Mouse (Mus musculus): ENCODE measurements around the gene Esp1.
"Not testable (repeated sequence)": the region's sequence is repeated elsewhere in the genome, so short reads cannot be mapped to it uniquely, and the experiment has no call there.

Gene Esp1

DNA sequence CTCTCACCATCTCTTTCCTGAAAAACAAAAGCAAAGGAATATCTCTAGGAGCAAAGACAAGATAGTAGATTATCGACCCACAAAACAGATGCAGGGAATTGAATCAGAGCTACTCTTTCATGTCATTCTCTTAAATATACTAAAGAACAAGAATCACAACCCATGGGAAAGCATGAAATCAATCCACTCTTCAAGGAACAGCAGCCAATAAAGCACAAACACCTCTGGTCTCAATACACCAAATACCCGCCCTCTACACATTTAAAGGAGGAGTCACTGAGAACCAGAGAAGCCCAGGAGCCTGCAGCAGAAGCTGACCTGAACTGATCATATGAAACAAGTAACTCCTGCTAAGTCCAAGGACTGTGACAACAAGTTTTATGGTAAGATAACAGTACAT is at the start of gene Esp1:
TSS of gene Esp1 (plus strand) at position 301 of the 400 bp plus-strand sequence.
- DNase-seq (ENCODE audit: low read depth, low spot score), result no peak

GRCm38 (mm10) chr17:40716273-40716672 is 10.6 kb upstream of the Esp1 start:
- no peak for DNase-seq (ENCODE audit: low read depth, low spot score)

- not testable (repeated sequence) for DNase-seq (ENCODE audit: low read depth, low spot score)
Observed at GRCm38 (mm10) chr17:40717055-40717454, 9.9 kb upstream of the Esp1 start.

- peak; percentile 27 for DNase-seq (ENCODE audit: low read depth, low spot score)
Observed at GRCm38 (mm10) chr17:40731296-40731695, 4.4 kb downstream of the Esp1 start.

DNA sequence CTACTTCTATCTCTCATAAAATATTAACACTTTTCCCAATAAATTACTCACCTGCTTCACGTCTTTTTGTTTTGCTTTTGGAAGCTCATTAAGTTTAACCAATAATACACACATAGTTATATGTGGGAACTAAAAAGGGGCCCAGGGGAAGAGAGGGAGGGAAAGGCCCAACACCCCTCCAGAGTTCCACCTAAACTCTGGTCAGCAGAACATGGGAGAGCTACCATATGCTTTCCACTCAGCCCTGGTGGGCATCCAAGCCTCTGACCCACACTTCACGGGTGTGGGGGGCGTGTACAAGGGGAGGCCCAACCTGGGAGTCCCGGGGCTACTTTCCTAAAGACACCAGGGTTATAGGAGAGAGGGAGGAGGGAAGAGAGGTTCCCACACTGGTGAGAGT is 4.8 kb downstream of the Esp1 start:
- DNase-seq (ENCODE audit: low read depth, low spot score), result no peak

- no peak for DNase-seq (ENCODE audit: low read depth, low spot score)
Observed at GRCm38 (mm10) chr17:40763662-40764061, 36.7 kb downstream of the Esp1 start.

GRCm38 (mm10) chr17:40767120-40767519 is 40.2 kb downstream of the Esp1 start:
- DNase-seq (ENCODE audit: low read depth, low spot score), result no peak
